Mouse (Mus musculus): ENCODE data around the gene Rela.
A peak's percentile ranks its signal among the peaks of the same experiment; 100 is the strongest.
"Not testable (repeated sequence)": the region's sequence is repeated elsewhere in the genome, so short reads cannot be mapped to it uniquely, and the experiment has no call there.

Rela gene

DNA sequence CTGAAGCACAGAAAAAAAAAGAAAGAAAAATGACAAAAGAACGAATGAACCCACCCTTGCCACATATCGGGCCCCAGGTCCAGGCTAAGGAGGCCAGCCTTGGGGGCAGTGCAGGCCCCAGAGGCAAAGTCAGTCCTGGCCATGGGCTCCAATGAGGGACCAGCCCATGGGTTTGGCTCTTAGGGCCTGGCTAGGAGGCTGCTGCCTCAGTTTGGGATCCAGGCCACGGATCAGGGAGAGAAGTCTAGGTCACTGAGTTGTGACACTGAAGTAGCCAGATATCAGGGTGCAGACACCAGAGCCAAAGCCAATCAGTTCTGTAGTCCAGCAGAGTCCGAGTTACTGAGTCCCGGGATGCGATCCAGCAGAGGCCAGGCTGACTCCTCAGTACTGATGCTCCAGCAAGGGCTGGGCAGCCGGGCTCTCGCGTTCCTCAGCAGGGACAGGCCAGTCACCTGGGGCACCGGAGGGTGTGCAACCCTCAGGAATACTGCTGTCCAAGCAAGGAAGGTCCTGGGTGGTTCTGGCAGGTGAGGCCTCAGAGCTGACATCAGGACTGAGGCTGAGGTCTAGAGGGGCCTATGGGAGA is 27.5 kb downstream of the Rela start:
- DNase-seq (ENCODE audit: low read depth, low spot score) = no peak

DNA sequence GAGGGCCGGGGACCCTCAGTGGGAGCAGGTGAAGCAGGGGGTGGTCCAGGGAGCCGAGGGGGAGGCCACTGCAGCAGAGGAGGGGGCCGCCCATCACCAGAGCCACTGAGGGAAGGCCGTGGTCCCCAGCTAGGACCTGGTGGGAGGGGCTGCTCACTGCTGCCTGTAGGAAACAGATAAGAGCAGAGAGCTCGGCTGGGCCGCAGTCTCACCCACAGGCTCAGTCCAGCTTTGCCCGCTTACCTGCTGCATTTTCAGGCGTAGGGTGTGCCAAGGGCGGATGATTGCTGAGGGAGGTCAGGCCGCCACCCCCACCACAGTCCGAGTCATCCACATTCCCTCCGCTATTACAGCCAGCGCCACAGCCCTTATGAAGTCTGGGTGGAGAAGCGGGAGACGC is 28.2 kb downstream of the Rela start:
- no peak for DNase-seq (ENCODE audit: low read depth, low spot score)

DNA sequence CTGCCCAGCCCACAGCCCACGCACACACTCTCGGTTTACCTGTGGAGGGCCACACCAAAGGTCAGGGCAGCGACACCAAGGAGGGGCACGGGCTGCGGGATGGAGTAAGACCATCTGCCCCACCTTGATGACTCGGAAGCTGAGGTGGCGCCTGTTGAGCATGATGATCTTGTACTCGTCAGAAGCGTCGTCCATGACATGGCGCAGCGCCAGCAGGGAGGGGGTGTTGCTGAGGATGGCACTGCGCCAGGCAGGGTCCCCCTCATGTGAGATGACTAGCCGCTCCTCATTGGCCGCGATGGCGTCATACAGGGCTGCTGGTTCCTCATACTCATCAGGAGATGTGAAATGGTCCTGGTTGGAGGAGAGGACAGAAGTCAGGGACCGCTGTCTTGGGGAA is 29.1 kb downstream of the Rela start:
- DNase-seq (ENCODE audit: low read depth, low spot score) = no peak

DNA sequence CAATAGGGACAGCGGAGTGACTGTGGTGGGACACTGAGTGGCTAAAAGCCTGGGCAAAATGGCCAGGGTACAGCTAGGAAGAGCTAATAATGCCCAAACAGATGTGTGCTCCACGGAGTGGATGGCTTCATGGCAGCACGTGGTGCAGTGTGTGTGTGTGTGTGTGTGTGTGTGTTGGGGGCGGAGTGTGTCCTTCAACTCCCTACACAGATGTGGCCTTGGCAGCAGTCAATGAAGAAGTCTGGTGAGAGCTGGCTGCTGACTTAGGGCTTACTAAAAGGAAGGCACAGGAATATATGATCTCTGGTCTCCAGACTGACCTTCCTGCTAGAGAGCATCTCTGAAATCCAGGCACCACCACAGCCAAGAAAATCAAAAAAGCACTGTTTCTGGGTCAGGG is 31.1 kb downstream of the Rela start:
- DNase-seq (ENCODE audit: low read depth, low spot score) = no peak

DNA sequence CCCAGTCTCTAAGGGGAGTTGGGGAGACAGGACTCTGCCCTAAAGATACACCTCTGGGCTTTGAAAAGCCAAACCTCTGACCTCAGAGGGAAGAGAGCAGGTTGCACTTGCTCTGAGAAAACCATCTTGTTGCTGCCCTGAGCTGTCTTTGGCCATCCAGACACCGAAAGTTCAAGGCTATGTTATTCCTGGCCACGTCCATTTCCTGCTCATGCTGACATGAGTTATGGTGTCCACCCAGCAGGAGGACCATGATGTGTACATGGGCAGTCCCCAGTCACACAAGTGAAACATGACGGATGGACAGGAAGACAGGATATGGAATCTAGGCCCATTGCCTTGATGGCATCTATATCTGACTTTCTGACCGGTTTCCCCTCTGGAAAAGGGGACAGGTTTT is 43.1 kb downstream of the Rela start:
- no peak for DNase-seq (ENCODE audit: low read depth, low spot score)

DNA sequence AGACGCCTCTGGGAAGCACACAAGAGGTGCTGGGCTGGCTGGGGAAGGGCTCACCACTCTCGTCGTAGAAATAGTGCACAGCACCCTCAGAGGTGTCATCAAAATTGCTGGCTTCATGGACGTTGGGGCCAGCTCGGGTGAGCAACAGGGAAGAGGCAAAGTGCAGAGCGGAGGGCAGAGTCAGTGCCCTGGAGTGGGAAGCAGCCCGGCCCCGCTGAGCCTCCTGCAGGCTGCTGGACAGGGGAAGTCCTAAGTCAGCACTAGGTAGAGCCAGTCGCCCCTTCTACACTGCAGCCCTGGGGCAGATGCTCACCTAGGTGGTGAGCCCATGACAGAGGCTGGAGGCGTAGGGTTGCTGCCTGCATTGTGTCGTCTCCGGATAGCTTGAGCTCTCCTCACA is 47.0 kb downstream of the Rela start:
- no peak for DNase-seq (ENCODE audit: low read depth, low spot score)

DNA sequence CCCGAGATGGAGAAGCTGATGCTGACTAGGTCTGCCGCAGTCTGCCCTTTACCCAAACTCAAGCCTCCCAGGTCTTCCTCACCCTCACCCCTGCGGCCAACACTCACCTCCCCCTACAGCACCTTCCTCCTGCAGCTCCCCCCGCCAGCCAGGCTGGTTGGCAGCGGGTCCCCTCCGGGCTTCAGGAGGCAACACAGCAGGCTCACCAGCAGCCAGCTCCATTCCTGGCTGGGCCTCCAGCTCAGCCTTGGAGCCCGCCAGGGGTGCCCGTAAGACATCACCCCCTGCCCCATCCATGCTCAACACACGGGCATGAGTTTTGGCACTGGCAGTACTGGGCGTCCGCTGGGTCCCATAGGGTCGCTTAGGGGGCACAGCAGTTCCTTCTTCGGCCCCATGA is 47.7 kb downstream of the Rela start:
- no peak for DNase-seq (ENCODE audit: low read depth, low spot score)

DNA sequence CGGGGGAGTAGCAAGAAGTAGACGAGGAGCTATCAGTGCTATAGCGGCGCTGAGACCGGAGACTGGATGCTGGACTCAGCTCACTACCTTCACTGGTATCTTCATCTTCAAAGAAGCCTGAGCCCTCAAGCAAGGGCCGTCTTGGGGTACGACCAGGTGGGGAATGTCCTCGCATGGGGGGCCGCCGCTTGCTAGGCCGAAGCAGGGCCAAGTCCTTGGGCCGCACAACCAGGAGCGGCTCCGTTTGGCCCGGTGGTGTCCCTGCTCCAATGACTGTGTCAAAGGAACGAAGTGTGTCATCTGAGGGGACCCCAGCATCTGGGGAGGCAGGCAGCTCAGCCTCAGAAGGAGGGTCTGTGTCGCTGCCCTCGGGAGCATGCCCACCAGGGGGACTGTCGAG is 48.1 kb downstream of the Rela start:
- no peak for DNase-seq (ENCODE audit: low read depth, low spot score)

DNA sequence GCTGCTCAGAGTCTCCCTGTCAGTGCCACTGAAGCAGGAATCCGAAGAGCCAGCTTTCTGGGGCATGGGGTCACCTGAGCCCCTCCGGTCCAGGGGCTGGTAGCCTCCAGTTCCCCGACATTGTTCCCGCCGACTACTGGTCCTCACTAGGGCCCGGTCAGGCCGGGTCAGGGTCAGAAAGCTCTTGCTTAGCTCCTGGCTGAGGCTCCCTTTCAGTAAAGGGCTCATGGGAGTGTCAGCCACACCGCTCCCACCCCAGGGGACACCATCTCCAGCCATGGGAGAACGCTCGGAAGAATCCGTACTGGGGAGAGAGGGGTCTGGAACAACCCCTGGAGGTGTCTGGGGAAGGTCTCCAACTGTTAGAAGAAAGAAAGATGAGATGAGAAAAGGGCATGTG is 48.6 kb downstream of the Rela start:
- no peak for DNase-seq (ENCODE audit: low read depth, low spot score)

DNA sequence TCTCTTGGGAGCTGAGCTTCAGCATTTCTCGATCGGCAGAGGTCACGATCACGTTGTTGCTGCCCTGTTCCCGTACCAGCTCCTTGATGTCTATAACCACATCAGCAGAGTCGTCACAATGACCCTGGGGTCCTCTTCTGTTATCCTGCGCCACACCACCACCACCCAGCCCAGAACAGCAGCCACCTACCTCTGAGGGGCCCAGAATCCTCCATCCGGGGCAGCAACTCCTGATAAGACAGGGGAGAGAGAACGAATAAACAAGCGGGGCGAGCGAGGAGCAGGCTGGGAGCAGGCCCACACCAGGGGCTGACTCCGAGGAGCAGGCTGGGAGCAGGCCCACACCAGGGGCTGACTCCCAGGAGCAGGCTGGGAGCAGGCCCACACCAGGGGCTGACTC is 49.2 kb downstream of the Rela start:
- no peak for DNase-seq (ENCODE audit: low read depth, low spot score)

DNA sequence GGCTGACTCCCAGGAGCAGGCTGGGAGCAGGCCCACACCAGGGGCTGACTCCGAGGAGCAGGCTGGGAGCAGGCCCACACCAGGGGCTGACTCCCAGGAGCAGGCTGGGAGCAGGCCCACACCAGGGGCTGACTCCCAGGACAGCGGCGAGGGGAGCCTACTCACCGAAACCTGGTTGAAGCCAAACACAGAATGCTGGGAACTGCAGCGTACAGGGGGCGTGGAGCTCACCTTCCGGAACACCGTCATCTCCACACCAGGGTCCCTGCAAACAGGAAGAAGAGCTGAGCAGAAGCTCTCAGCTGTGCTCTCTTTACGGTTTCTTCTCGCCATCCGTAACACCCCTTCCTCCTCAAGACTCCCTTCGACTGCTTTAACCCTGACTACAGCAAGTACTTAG is 49.7 kb downstream of the Rela start:
- DNase-seq (ENCODE audit: low read depth, low spot score) = not testable (repeated sequence)

DNA sequence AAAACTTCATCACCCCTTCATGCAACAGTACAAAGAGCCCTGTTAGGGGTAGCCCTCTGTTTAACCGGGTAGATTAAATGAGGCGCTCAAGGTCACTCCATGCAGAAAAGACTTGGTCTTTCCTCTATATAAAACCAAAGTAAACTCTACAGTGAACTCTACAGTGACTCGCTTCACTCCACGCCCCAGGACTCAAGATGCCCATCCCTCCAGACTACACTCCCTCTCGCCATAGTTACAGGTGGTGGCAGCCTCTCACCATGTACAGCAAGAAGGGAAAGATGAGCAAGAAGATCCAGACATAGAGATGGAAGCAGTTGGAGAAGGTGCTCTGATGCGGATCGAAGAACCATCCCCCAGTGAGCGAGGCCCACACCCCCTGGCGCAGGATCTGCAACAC is 50.5 kb downstream of the Rela start:
- DNase-seq (ENCODE audit: low read depth, low spot score) = no peak

DNA sequence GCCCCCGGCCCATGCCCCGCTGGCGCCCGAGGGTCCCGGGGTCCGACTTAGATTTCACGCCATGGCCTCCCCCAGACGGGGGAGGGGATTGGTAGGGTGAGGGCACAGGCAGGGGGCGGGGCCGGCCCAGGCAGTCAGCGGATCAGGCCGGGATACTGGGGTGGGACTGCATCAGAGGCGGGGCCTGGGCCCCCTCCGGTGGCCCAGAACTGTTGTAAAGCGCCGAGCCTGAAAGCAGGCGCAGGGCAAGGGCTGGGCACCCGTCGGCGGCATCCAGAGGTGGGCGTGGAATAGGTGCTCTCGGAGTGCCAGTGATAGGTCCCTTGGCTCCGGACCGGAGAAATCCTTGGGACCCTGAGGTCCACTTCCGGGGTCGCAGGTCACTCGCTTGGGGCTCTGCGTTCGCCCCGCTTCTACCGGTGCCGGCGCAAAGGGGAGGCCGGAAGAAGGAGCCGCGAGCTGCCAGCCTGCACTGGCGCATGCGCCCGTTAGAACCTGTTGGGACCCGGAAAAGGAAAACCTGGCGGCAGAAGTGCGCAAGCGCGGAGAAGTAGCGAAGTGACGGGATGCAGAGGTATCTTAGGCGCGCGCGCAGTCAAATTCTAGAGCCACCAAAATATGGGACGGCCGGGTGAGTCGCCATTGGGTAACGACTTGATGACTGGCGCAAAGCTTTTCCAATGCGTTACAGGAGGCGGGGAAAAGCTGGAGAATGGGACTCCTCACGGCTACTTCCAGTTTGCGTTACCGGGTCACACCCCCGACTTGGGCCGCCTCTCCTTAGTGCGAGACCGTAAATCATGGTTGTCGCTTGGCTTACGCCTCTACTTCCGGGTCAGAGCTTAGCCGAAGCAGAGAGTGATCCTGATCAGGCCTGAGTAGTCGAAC is 51.2 kb downstream of the Rela start, which contains the start of the genes Map3k11 and Pcnx3:
Gene Map3k11, plus strand, starts transcription at position 543 of the 888 bp plus-strand sequence.
Gene Pcnx3, minus strand, starts transcription at position 709 of the 888 bp plus-strand sequence.
- DNase-seq (ENCODE audit: low read depth, low spot score) = peak; percentile 95

DNA sequence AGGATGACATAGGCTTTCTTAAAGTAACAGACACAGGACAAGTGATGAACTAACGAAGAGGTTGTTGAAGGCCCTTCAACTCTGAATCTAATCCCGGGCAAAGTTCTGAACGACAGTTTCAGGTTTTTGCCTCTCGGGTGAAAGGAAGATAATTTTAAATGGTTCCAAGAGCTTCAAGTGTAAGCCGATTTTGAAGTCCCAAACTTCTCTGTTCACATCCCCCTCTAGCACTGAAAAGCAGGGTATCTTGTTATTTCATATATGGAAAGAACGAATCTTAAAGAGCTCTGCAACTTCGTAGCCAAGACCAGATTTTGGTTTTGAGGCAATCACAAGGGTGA is 51.8 kb downstream of the Rela start:
- DNase-seq (ENCODE audit: low read depth, low spot score) = no peak

DNA sequence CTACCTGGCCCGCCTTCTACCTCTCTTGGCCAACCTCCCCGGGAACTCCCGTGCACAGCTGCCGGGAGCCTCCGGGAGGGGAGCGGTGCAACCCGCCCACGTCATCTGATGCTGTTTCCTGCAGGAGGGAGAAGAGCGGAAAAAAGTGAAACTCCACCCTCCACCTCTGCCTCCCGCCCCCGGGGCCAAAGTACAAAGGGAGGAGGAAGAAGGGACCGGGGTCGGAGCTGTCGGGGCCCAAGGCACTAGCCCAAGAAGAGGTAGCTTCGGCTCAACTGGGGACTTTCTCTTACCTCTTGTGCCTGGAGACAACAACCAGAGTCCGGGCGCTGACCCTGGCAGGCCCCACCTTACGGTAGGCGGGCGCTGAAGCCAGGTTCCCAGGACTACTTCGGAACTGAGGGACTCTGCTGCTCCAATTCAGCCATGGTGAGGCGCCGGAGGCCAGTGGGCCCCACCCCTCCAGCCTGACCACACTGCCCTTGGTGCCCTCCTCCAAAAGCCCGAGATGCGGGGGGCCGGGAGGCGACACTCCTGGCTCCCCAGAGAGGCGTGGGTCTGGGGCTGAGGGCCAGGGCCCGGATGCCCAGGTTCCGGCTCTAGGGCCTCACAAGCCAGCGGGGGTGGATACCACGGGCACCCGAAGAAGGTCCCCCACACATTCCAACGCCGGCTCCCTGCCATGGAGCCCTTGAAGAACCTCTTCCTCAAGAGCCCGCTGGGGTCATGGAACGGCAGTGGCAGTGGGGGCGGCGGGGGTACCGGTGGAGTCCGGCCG is 52.5 kb downstream of the Rela start:
- peak; percentile 27 for DNase-seq (ENCODE audit: low read depth, low spot score)

DNA sequence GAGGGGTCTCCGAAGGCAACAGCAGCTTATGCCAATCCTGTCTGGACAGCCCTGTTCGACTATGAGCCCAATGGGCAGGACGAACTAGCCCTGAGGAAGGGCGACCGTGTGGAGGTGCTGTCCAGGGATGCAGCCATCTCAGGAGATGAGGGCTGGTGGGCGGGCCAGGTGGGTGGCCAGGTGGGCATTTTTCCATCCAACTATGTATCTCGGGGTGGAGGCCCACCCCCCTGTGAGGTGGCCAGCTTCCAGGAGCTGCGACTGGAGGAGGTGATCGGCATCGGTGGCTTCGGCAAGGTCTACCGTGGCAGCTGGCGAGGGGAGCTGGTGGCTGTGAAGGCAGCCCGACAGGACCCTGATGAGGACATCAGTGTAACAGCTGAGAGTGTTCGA is 53.1 kb downstream of the Rela start:
- DNase-seq (ENCODE audit: low read depth, low spot score) = no peak

DNA sequence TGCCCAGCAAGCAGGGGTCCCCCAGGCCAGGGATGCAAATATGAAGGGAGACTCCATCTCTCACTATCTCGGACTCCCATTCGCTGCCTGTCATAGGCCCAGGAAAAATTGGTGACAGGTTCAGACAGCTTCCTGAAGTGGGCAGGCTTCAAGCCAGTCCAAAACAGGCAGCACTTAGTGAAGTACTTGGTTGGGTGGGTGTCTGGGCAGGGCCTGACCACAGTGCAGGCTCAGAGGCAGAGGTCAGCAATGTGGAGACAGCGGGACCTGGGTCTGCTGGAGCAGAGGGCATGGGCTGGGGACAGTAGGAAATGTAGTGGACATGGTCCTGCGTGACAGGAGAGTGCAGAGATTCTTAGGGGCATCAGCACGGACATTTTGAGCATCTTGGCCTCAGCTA is 54.3 kb downstream of the Rela start:
- no peak for DNase-seq (ENCODE audit: low read depth, low spot score)

DNA sequence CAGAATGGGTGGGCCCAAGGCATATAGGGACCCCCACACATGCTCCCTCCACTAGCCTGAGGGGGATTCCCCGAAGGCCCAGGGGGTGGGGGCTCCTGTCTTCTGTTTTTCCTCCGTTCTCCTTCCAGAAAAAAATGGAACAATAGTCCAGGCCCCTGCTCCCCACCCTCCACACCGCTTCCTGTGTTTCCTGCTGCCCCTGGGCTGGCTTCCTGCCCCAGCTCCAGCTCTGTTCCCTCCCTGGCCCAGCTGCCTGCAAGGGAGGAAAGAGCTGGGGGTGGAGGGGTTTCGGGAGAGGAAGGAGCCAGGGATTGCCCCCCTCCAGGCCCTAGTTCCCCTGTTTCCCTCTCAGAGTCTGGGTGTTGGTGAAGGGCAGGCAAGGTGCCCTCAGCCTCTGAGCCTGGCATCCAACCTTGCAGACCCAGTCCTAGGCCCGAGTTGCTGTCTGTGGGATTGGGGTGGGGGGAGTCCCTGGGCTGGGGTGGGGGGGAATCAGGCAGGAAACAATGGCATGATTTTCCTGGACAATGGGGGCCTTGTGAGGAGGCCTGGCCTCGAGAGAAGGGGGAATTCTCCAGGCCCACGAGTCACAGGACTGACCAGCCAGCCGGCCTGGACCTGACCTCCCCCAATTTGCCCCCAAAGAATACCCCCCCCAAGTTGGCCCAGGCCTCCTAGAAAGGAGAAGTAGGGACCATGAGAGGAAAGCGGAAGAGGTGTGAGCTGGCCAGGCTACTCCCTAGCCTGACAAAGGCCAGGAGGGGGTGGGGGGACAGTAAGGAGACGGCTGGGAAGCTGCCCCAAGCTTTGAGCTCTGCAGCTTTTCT is 55.0 kb downstream of the Rela start:
- no peak for DNase-seq (ENCODE audit: low read depth, low spot score)

DNA sequence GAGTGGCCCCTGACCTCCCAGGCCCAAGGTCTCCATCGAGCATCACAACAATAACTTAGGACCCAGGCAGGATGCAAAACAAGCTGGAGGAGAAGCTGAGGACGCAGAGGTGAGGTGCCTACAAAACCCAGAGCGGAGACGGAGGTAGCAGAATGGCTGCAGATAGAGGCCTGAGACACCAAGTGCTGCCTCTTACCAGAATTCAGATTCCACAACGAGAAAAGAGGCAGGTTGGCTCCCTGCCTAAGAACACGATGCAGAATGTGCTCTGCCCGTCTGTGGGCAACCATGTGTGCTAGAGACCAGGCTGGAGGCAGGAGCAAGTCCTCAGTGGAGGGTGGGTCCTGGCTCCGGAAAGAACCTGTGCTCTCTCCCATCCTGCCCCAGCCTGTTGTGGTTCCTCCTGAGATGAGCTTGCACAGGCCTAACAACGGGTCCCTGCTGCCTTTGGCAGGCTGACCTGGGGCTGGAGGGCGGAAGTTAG is 55.7 kb downstream of the Rela start:
- no peak for DNase-seq (ENCODE audit: low read depth, low spot score)

DNA sequence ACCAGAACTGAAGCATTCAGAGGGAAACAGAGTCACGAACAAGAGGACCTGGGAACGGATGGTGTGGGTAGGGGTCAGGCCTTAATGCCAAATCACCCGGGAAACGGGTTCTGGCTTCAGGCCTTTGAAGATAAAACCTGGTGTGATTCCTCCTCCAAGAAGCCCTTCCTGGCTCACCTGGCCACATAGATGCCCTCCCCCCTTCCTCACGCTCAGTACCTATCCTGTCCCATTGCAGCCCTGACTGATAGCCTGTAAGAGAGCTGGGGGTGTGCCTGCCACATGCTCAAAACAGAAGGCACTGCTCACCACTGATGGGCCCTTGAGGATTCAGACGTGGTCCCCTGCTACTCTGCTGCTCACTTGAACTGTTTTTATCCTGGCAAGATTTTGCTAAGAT is 56.5 kb downstream of the Rela start:
- no peak for DNase-seq (ENCODE audit: low read depth, low spot score)

DNA sequence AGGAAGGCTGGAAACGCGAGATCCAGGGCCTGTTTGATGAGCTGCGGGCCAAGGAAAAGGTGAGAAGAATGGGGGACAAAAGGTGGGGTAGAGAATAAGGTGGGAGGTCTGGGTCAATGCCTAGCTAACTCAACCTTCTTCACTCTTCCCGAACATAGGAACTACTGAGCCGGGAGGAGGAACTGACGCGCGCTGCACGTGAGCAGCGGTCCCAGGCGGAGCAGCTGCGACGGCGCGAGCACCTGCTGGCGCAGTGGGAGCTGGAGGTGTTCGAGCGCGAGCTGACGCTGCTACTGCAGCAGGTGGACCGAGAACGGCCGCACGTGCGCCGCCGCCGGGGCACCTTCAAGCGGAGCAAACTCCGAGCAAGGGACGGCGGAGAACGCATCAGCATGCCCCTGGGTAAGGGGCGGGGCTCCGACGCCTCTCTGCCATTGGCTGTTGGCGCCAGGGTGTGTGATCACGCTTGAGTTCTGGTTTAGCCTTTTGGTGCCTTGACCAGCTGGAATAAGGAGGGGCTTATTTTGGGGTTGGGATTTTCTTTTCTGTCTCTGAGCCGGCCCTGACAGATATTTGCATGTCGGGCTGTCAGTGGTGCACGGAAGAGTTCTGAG is 58.7 kb downstream of the Rela start:
- DNase-seq (ENCODE audit: low read depth, low spot score) = no peak
